Mouse (Mus musculus) monocyte, adult 2 months (primary cell): Measurements from ENCODE around the gene Pex19.

Experiments used
- DNase-seq, 2 experiments: peaks; one replicate each; pipeline ENCODE4 v3.0.0; 2022; ENCODE audit warnings: low spot score in 2 of 2, low read depth in 1 of 2

Gene Pex19

DNA sequence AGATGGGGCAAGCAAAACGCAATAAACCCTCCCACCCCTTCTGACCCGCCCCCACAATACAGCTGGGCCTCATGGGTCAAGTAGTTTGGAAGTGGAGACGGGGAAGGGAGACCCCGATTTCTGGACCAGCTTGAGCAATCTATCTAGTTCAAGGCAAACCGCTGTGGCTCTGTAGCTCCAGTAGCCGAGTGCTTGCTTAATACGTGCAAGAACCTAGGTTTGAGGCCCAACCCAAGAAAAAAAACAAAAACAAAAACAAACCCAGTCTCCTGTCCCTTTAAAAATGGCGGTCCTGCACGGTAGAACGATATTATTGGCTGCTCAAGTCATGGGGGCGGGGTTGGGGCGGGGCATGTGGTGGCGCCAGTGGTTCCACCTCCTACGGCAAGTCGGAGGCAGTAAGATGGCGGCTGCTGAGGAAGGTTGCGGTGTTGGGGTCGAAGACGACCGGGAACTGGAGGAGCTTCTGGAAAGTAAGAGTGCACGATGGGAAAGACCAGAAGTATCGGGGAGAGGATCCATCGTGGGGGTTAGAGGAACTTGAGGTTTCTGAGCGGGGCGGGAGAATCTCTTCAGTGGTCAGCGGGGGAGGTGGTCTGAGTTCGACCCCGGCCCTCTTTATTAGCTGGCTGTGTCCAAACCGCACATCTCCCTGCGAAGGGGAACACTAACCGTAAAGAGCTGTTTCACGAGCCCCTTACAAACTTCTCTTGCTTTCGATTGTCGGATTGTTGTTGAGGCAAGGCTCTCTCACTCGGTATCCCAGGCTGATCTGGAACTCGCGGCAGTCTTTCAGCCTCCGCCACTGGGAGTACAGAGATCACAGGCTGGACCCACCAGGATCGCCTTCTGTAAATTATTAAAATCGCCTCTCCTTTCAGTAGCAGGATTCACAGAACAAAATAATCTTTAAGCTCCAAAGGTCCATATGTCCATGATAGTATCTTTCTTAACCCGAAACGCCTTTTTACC is at the start of gene Pex19:
Pex19 (plus strand) TSS at position 380 of the 972 bp plus-strand sequence.
- peak in 1 of 2 experiments; percentile 49 for DNase-seq

GRCm38 (mm10) chr1:172077981-172078380 is 48.6 kb upstream of the Pex19 start:
- DNase-seq = no peak

DNA sequence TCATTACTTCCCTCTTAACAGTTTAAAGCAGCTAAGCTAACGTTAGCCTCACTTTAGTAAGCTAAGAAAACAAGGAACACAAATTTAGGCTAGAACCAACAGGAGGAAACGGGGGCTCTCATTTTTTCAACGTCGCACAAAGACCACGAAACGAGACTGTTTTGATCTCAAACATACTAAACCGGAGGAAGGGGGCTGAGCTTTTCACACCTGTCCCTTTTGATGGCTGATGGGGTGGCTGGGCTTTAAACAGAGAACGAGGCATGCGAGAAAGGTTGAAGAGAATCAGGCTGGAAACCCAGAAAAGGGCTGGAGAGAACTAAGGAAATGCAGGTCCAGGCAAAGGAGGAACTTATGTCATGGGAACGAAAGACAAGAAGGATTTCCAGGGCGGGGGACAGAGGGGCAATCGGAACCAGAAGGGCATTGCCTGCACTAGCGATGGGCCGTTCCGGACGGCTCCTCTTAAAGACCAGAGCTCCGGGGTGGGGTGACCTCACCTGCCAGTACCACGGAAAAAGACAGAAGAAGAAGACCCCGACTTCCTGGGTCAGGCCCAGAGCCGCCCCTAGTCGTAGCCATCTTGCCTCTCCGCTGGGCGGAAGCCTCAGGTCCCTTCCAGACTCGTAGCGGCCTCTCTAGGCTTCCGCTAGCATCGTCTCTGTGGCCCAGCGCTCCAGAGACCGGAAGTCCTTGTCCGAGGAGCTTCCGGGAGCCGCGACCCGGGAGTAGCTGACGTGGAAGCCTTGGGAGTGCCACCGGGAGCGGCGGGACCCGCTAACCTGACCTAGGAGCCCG is 44.3 kb upstream of the Pex19 start, which contains the start of the genes Copa and Ncstn:
Copa (plus strand) TSS at position 429 of the 798 bp plus-strand sequence.
Ncstn (minus strand) TSS at position 695 of the 798 bp plus-strand sequence.
- DNase-seq = peak; percentile 88 to 90

- DNase-seq = no peak
These were observed 43.6 kb upstream of the Pex19 start for GRCm38 (mm10) chr1:172082899-172083445.

GRCm38 (mm10) chr1:172093522-172093921 is 33.0 kb upstream of the Pex19 start:
- DNase-seq = no peak

GRCm38 (mm10) chr1:172094295-172094694 is 32.3 kb upstream of the Pex19 start:
- no peak for DNase-seq

DNA sequence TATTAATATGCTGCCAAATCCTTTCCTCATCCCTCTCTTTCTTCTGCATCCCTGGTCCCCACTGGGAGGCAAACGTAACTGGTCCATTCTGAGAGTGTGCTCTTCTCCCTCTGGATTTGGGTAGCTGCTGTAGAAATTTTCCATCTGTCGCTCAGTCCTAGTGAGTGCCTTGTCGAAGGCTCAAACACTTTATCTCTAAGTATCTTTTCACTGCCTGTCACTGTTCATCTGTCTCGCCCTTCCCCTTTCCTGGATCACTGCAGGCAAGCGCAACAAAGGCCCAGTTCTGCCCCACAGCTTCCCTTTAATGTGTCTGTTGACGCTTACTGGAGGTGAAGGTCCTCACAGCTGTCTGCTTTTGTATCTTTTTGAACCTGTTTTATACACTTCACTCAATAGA is 31.4 kb upstream of the Pex19 start:
- DNase-seq = no peak

DNA sequence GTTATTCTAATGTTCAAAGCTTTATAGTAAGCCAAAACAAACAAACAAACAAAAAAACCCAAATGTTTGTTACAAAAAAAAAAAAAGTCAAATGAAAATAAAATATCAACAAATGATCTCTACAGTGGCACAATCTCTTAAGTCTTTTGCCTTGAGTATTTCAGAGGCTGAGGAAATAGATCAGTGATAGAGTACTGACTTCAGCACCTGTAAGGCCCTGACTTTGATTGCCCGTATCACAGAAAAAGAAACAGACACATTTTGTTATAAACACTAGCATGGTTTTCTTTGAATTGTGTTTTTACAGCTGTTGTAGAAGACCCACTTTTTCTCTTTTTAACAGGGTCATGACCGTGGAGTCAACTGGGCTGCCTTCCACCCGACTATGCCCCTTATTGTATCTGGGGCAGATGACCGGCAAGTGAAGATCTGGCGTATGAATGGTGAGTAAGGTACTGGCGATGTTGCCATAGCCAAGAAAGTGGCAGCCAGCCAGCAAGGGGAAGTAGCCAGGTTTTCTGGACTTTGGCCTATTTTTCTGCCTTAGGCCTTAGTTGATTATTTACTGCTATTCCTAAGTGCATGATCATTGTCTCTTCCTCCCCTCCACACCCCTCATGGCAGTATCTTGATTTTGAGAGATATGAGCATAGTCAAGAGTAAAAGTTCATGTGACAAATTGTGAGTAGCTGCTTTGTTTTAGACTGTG is 27.1 kb upstream of the Pex19 start:
- DNase-seq = no peak

DNA sequence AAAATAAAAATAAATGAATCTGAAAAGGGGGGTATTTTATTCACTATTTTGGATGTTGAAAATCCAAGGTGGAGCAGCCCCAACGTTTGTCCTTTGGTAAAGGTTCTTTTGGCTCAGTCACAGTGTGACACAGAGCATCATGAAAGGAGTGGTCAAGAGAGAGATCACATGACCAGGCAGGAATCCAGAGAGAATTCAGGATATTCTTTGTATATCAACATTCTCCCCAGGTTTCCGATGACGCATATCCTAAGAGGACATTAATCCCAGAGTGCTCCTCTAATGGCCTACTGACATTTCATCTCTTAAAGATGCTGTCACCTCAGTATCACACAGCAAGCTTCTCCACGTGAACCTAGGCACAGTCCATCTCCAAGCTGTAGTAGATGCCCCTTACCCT is 22.9 kb upstream of the Pex19 start:
- no peak for DNase-seq

- DNase-seq = no peak
These were observed 21.5 kb upstream of the Pex19 start for GRCm38 (mm10) chr1:172105101-172105500.

GRCm38 (mm10) chr1:172107777-172108477 is 18.6 kb upstream of the Pex19 start:
- DNase-seq = no peak

- DNase-seq = no peak
These were observed 9.6 kb upstream of the Pex19 start for GRCm38 (mm10) chr1:172116948-172117347.

- DNase-seq = no peak
These were observed 7.5 kb upstream of the Pex19 start for GRCm38 (mm10) chr1:172119100-172119499.

- DNase-seq = no peak
These were observed 6.8 kb upstream of the Pex19 start for GRCm38 (mm10) chr1:172119720-172120119.

GRCm38 (mm10) chr1:172122671-172123070 is 3.9 kb upstream of the Pex19 start:
- no peak for DNase-seq

GRCm38 (mm10) chr1:172124572-172124971 is 2.0 kb upstream of the Pex19 start:
- DNase-seq = no peak

- no peak for DNase-seq
These were observed 932 bp downstream of the Pex19 start for GRCm38 (mm10) chr1:172127487-172127886.

GRCm38 (mm10) chr1:172128563-172128962 is 2.0 kb downstream of the Pex19 start:
- no peak for DNase-seq

GRCm38 (mm10) chr1:172129108-172129507 is 2.6 kb downstream of the Pex19 start:
- DNase-seq = no peak

DNA sequence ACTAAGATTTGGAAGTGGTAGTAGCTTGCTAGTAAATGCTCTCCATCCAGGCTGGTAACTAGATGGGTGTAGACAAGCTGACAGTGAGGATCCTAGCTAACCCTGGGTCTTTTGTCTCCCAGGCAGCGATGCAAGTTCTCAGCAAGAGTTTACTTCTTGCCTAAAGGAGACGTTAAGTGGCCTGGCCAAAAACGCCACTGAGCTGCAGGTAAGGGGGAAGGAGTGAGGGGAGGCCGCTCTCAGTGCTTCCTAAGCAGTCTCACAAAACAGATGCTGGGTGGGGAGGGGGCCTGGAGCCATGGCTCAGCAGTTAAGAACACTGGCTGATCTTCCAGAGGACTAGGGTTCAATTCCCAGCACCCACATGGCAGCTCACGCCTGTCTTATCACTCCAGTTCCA is 3.2 kb downstream of the Pex19 start:
- DNase-seq = no peak
